Mouse (Mus musculus): Measurements from ENCODE around the gene Rims1. TPM values are rescaled to one million over a fixed set of nuclear protein-coding genes. Genes with fewer than 3 reads are reported as not detected.

Rims1 gene
- polyA plus RNA-seq, 1 experiment from 2014 or later = 10.8 TPM

- H3K9me3 ChIP-seq = no peaks in the 10 kb centered on the region
- H3K4me1 ChIP-seq (replicated peaks) = no peaks in the 10 kb centered on the region
- H3K4me3 ChIP-seq = no peak overlapping the region
- ATAC-seq (ENCODE audit: low FRiP score) = peak; percentile 52; the same call in 1 of the 2 replicates
- no peak overlapping the region for H3K27ac ChIP-seq
- H3K9ac ChIP-seq = no peak overlapping the region
- no peak overlapping the region for H3K4me2 ChIP-seq
- H3K27me3 ChIP-seq = no peaks in the 10 kb centered on the region
- WGBS = 63% methylated on average over 5 of the region's 5 CpGs
- no peaks in the 10 kb centered on the region for H3K36me3 ChIP-seq
These were observed 43.0 kb downstream of the Rims1 start for GRCm38 (mm10) chr1:22762780-22763179.

DNA sequence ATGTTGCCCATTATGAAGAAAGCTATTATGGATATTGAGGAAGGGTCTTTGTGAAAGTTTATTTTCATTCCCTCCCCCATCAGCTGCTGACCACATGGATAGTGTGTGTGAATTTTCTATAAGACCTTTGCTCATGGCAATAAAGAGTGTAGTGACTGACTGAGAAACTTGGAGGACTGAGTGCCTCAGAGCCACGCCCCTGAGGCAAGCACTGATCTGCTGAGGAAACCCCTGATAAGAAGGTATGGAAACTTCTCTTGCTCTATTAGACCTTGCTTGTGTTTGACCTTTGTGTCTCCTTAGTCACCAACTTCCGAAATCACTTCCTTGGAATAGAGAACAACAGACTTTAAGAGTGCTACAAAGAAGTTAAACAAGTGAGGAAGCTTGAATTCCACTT is 55.3 kb downstream of the Rims1 start:
- H3K9ac ChIP-seq = no peak overlapping the region
- H3K9me3 ChIP-seq = no peaks in the 10 kb centered on the region
- 81% methylated on average over 2 of the region's 2 CpGs for WGBS
- no peak overlapping the region for H3K27ac ChIP-seq
- ATAC-seq (ENCODE audit: low FRiP score) = no peak
- H3K36me3 ChIP-seq = no peaks in the 10 kb centered on the region
- H3K27me3 ChIP-seq = no peaks in the 10 kb centered on the region
- no peak overlapping the region for H3K4me2 ChIP-seq
- no peak overlapping the region for H3K4me3 ChIP-seq
- H3K4me1 ChIP-seq (replicated peaks) = no peaks in the 10 kb centered on the region

GRCm38 (mm10) chr1:22744655-22745054 is 61.1 kb downstream of the Rims1 start:
- Histone ChIP-seq H3K27ac (no peak overlapping the region), H3K9ac (no peak overlapping the region), H3K4me3 (no peak overlapping the region), H3K9me3 (no peaks in the 10 kb centered on the region), H3K4me1 (replicated peaks) (no peaks in the 10 kb centered on the region), H3K36me3 (no peaks in the 10 kb centered on the region), H3K4me2 (no peak overlapping the region), H3K27me3 (no peaks in the 10 kb centered on the region)
- 87% methylated on average over 5 of the region's 5 CpGs for WGBS
- no peak for ATAC-seq (ENCODE audit: low FRiP score)

DNA sequence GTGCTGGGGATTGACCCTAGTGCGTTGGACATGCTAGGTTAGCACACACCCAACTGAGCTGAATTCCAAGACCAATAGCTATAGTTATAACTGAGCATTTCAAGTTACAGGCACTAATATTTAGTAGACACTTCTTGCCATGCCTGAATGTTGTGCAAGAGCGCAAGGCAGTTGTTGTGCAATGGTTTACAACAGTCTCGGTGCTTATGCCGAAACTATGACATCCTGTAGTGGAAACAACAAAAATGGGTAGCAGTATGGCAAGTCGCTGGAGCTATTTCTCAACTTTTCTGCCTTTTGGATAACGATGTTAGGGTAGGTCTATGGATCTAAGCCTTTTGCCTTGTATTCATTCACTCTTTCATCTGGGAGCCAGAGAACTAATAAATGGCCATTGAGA is 68.3 kb downstream of the Rims1 start:
- Histone ChIP-seq H3K4me1 (replicated peaks) (no peaks in the 10 kb centered on the region), H3K9ac (no peak overlapping the region), H3K36me3 (no peaks in the 10 kb centered on the region), H3K9me3 (no peaks in the 10 kb centered on the region), H3K27me3 (no peaks in the 10 kb centered on the region), H3K27ac (no peak overlapping the region), H3K4me2 (no peak overlapping the region), H3K4me3 (no peak overlapping the region)
- WGBS = 95% methylated on average over 6 of the region's 6 CpGs
- no peak for ATAC-seq (ENCODE audit: low FRiP score)

- H3K27ac ChIP-seq = no peak overlapping the region
- ATAC-seq (ENCODE audit: low FRiP score) = no peak
- H3K9ac ChIP-seq = no peak overlapping the region
- no peaks in the 10 kb centered on the region for H3K9me3 ChIP-seq
- H3K4me3 ChIP-seq = no peak overlapping the region
- no peaks in the 10 kb centered on the region for H3K4me1 ChIP-seq (replicated peaks)
- no peak overlapping the region for H3K4me2 ChIP-seq
- H3K27me3 ChIP-seq = no peaks in the 10 kb centered on the region
- no peaks in the 10 kb centered on the region for H3K36me3 ChIP-seq
- 87% methylated on average over 2 of the region's 2 CpGs for WGBS
These were observed 71.4 kb downstream of the Rims1 start for GRCm38 (mm10) chr1:22734429-22734828.

GRCm38 (mm10) chr1:22733281-22733680 is 72.5 kb downstream of the Rims1 start:
- Histone ChIP-seq H3K27me3 (no peaks in the 10 kb centered on the region), H3K4me3 (no peak overlapping the region), H3K4me1 (replicated peaks) (no peaks in the 10 kb centered on the region), H3K9me3 (no peaks in the 10 kb centered on the region), H3K36me3 (no peaks in the 10 kb centered on the region), H3K27ac (no peak overlapping the region), H3K9ac (no peak overlapping the region), H3K4me2 (no peak overlapping the region)
- ATAC-seq (ENCODE audit: low FRiP score) = no peak
- WGBS = 91% methylated on average over 1 of the region's 1 CpGs

GRCm38 (mm10) chr1:22728207-22728606 is 77.6 kb downstream of the Rims1 start:
- Histone ChIP-seq H3K4me3 (no peak overlapping the region), H3K27me3 (no peaks in the 10 kb centered on the region), H3K4me1 (replicated peaks) (no peaks in the 10 kb centered on the region), H3K36me3 (no peaks in the 10 kb centered on the region), H3K9me3 (no peaks in the 10 kb centered on the region), H3K4me2 (no peak overlapping the region), H3K9ac (no peak overlapping the region), H3K27ac (no peak overlapping the region)
- no peak for ATAC-seq (ENCODE audit: low FRiP score)
- WGBS = 86% methylated on average over 4 of the region's 4 CpGs

- no peak overlapping the region for H3K27ac ChIP-seq
- ATAC-seq (ENCODE audit: low FRiP score) = no peak
- no peak overlapping the region for H3K9ac ChIP-seq
- H3K27me3 ChIP-seq = no peaks in the 10 kb centered on the region
- no peaks in the 10 kb centered on the region for H3K4me1 ChIP-seq (replicated peaks)
- no peak overlapping the region for H3K4me2 ChIP-seq
- no peaks in the 10 kb centered on the region for H3K36me3 ChIP-seq
- no peaks in the 10 kb centered on the region for H3K9me3 ChIP-seq
- no peak overlapping the region for H3K4me3 ChIP-seq
These were observed 84.1 kb downstream of the Rims1 start for GRCm38 (mm10) chr1:22721706-22722105.

DNA sequence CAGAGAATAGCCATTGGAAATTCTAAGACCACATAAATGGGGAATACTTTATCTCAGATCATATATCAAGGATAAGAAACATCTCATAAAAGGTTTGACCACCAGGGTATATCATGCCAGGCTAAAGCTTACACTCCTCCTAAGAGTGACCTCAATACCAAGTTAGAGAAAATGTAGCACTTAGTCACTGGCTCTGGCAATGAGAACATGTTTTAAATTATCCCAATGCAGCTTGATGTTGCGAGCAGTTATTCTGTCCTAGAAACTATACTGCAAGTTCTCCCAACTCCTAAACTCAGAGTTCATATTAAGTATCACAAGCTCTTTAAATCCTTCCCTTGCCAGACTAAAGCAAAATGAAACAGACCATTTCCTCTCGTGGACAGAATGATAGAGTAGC is 85.1 kb downstream of the Rims1 start:
- H3K9me3 ChIP-seq = no peaks in the 10 kb centered on the region
- no peaks in the 10 kb centered on the region for H3K4me1 ChIP-seq (replicated peaks)
- H3K9ac ChIP-seq = no peak overlapping the region
- no peak overlapping the region for H3K27ac ChIP-seq
- ATAC-seq (ENCODE audit: low FRiP score) = no peak
- H3K4me2 ChIP-seq = no peak overlapping the region
- H3K27me3 ChIP-seq = no peaks in the 10 kb centered on the region
- 85% methylated on average over 2 of the region's 2 CpGs for WGBS
- H3K4me3 ChIP-seq = no peak overlapping the region
- H3K36me3 ChIP-seq = no peaks in the 10 kb centered on the region

DNA sequence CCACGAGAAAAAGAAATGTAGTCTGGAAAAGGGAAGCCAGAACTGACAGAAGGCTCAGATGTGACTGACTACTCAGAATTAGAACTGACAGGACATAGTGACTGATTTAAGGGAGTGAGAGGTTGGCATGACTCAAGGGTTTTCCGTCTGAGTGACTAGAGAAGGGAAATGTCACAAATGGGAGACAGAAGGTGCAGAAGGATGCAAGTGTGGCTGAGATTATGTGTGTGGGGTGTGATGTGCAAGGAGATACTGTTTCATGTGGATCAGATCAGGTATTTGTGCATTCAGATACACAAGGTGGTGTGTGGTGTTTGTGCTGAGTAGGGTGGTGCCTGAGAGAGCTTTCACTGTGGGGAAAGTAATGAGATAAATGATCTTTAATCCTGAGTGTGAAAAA is 96.3 kb downstream of the Rims1 start:
- no peak for ATAC-seq (ENCODE audit: low FRiP score)
- Histone ChIP-seq H3K27ac (no peak overlapping the region), H3K36me3 (no peaks in the 10 kb centered on the region), H3K9ac (no peak overlapping the region), H3K27me3 (no peaks in the 10 kb centered on the region), H3K9me3 (no peaks in the 10 kb centered on the region), H3K4me3 (no peak overlapping the region), H3K4me2 (no peak overlapping the region), H3K4me1 (replicated peaks) (no peaks in the 10 kb centered on the region)
- 56% methylated on average over 2 of the region's 2 CpGs for WGBS

- Histone ChIP-seq H3K4me1 (replicated peaks) (no peaks in the 10 kb centered on the region), H3K36me3 (no peaks in the 10 kb centered on the region)
- WGBS = 42% methylated on average over 1 of the region's 1 CpGs
These were observed 110.7 kb downstream of the Rims1 start for GRCm38 (mm10) chr1:22695046-22695445.

DNA sequence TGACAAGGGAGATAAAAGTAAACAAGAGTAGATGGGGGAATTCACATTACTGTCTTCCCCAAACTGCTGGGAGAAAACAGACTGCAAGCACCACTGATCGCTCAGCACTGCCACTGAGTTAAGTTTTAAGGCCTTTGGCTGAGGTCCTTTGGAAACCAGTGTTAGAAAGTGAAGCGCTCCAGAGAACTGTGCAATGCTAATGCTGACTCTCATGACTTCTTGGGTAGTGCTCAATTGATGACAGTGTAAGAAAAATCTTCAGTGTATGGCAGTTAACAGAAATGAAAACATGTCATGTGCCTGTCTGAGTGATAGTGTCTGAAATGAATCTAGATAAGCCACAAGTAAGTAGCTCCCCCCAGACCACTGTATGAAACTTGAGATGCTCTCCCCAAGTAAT is 111.3 kb downstream of the Rims1 start:
- WGBS = 82% methylated on average over 2 of the region's 2 CpGs

More at GRCm38 (mm10) chr1:22695046-22695445, 110.7 kb downstream of the Rims1 start:
- H3K4me2 ChIP-seq = no peak overlapping the region
- no peaks in the 10 kb centered on the region for H3K9me3 ChIP-seq
- no peaks in the 10 kb centered on the region for H3K27me3 ChIP-seq
- no peak overlapping the region for H3K4me3 ChIP-seq
- no peak overlapping the region for H3K27ac ChIP-seq
- ATAC-seq (ENCODE audit: low FRiP score) = no peak
- no peak overlapping the region for H3K9ac ChIP-seq

DNA sequence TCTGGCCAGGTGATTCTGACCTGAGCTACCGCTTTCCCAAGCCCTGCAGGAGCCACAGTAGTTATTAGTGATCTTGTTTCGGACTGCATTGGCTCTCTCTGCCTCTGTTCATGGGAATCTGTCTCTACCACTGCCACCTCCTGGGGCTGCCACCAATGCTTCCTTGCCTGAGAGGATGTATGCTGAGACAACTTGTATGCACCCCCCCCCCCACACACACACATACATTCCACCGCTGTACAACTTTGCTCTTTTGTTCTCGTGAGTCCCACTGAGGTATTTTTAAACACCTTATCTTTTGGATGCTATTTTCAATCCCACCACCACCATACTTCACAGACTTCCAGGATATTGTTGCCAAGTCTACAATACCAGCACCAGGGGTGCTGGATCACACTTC is 122.3 kb downstream of the Rims1 start:
- H3K4me3 ChIP-seq = no peak overlapping the region
- no peak overlapping the region for H3K4me2 ChIP-seq
- H3K27me3 ChIP-seq = no peaks in the 10 kb centered on the region
- no peaks in the 10 kb centered on the region for H3K4me1 ChIP-seq (replicated peaks)
- no peak overlapping the region for H3K9ac ChIP-seq
- H3K27ac ChIP-seq = no peak overlapping the region
- no peaks in the 10 kb centered on the region for H3K36me3 ChIP-seq
- H3K9me3 ChIP-seq = no peaks in the 10 kb centered on the region
- ATAC-seq (ENCODE audit: low FRiP score) = no peak
- 88% methylated on average over 4 of the region's 4 CpGs for WGBS

More for the DNA sequence above, 111.3 kb downstream of the Rims1 start:
- ATAC-seq (ENCODE audit: low FRiP score) = no peak
- no peaks in the 10 kb centered on the region for H3K9me3 ChIP-seq
- H3K27ac ChIP-seq = no peak overlapping the region
- no peak overlapping the region for H3K4me2 ChIP-seq
- H3K4me1 ChIP-seq (replicated peaks) = no peaks in the 10 kb centered on the region
- H3K4me3 ChIP-seq = no peak overlapping the region
- no peaks in the 10 kb centered on the region for H3K27me3 ChIP-seq
- no peak overlapping the region for H3K9ac ChIP-seq
- H3K36me3 ChIP-seq = no peaks in the 10 kb centered on the region

DNA sequence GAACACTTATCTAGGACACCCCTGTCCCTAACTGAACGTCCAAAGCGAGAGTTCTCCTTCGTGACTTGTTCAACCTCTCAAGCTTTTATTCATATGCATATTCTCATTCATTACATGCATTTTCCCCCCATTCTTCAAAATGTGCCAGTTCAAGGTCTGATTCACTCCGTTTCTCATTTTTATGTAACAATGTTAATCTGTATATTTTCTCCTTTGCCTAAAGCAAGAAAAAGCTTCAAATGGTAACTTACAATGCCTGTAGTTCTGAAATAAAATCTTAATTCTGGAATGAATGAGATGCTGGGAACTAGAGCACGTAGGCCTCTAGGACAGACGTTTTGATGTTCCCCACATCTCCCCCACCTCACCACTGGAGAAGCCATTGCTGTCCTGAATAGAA is 141.6 kb downstream of the Rims1 start:
- no peak overlapping the region for H3K9ac ChIP-seq
- WGBS = 81% methylated on average over 6 of the region's 6 CpGs
- no peak for ATAC-seq (ENCODE audit: low FRiP score)

More for the DNA sequence above, 141.6 kb downstream of the Rims1 start:
- no peak overlapping the region for H3K4me3 ChIP-seq
- no peaks in the 10 kb centered on the region for H3K4me1 ChIP-seq (replicated peaks)
- H3K27me3 ChIP-seq = no peaks in the 10 kb centered on the region
- H3K4me2 ChIP-seq = no peak overlapping the region
- H3K27ac ChIP-seq = no peak overlapping the region
- H3K9me3 ChIP-seq = no peaks in the 10 kb centered on the region
- H3K36me3 ChIP-seq = no peaks in the 10 kb centered on the region
